Mouse (Mus musculus) midbrain, postnatal 0 days (tissue): Measurements from ENCODE around the gene Olfr675. TPM values are rescaled to one million over a fixed set of nuclear protein-coding genes. Genes with fewer than 3 reads are reported as not detected.
"Not testable (repeated sequence)": the region's sequence is repeated elsewhere in the genome, so short reads cannot be mapped to it uniquely, and the experiment has no call there.

Experiments
- ATAC-seq: fragments of 200-750 bp; cut with Nextera tagmentation; 2 replicates; pipeline ENCODE4 v1.8.0; 2017; ENCODE audit warnings: moderate number of reproducible peaks, mild to moderate bottlenecking, moderate TSS enrichment, moderate library complexity; ENCODE audit not compliant: low FRiP score
- DNase-seq: peaks from one replicate; pipeline ENCODE4 v3.0.0-alpha.2; 2015; ENCODE audit warnings: low spot score
- H3K27ac ChIP-seq: fragments of 300-500 bp; sonication (generic); 2 replicates; pipeline ENCODE4 v1.5.1; 2014; ENCODE audit warnings: low read depth, mild to moderate bottlenecking, low read length, mixed read lengths
- H3K27me3 ChIP-seq: fragments of 300-500 bp; sonication (generic); 2 replicates; pipeline ENCODE4 v1.6.1; 2014; ENCODE audit warnings: low read length, control low read depth, mixed read lengths; ENCODE audit not compliant: insufficient read depth
- H3K36me3 ChIP-seq: fragments of 300-500 bp; sonication (generic); 2 replicates; pipeline ENCODE4 v1.6.1; 2014; ENCODE audit warnings: low read length, control low read depth, mixed read lengths; ENCODE audit not compliant: insufficient read depth
- H3K4me1 ChIP-seq: fragments of 300-500 bp; sonication (generic); 2 replicates; pipeline ENCODE4 v1.6.1; 2014; ENCODE audit warnings: mild to moderate bottlenecking, control low read depth, antibody characterized with exemption, low read length, mixed read lengths; ENCODE audit not compliant: insufficient read depth
- H3K4me2 ChIP-seq: fragments of 300-500 bp; sonication (generic); 2 replicates; pipeline ENCODE4 v1.6.1; 2014; ENCODE audit warnings: low read depth, mild to moderate bottlenecking, low read length, mixed read lengths; ENCODE audit not compliant: poor library complexity, severe bottlenecking
- H3K4me3 ChIP-seq: fragments of 300-500 bp; sonication (generic); 2 replicates; pipeline ENCODE4 v1.5.1; 2014; ENCODE audit warnings: low read depth, mild to moderate bottlenecking, low read length, moderate library complexity
- H3K9ac ChIP-seq: fragments of 300-500 bp; sonication (generic); replicated peaks from 2 replicates; pipeline ENCODE4 v1.6.1; 2014; ENCODE audit warnings: mild to moderate bottlenecking, low read length, moderate library complexity, mixed read lengths; ENCODE audit not compliant: poor library complexity, severe bottlenecking
- H3K9me3 ChIP-seq: fragments of 300-500 bp; sonication (generic); 2 replicates; pipeline ENCODE4 v1.6.1; 2016; ENCODE audit warnings: low read length, control low read depth
- CTCF ChIP-seq: IDR thresholded peaks from 2 replicates; pipeline ENCODE4 v1.5.1; 2016; ENCODE audit warnings: antibody characterized with exemption, mild to moderate bottlenecking
- WGBS: fragments of 180-500 bp; shearing (Covaris S2); extraction: QIAGEN DNeasy Blood & Tissue Kit; methylation state at CpG from one replicate; pipeline ENCODE4 v1.1.7; 2014; 5-methylcytosine and 5-hydroxymethylcytosine counted together
- polyA plus RNA-seq: library from polyadenylated mRNA; unstranded; fragments of >200 nt; fragmentation: Nextera tagmentation; extraction: Ambion mirVana; gene quantifications from 2 replicates; pipeline ENCODE4 v1.2.1, GENCODE M21; 2015
- total RNA-seq: library from RNA; depleted of rRNA; stranded (reverse); fragments of >200 nt; gene quantifications from 2 replicates; pipeline ENCODE4 v1.2.3, GENCODE M21; 2014; rRNA removed

Gene Olfr675
- total and polyA plus RNA-seq, 2 experiments from 2014 or later = not detected

DNA sequence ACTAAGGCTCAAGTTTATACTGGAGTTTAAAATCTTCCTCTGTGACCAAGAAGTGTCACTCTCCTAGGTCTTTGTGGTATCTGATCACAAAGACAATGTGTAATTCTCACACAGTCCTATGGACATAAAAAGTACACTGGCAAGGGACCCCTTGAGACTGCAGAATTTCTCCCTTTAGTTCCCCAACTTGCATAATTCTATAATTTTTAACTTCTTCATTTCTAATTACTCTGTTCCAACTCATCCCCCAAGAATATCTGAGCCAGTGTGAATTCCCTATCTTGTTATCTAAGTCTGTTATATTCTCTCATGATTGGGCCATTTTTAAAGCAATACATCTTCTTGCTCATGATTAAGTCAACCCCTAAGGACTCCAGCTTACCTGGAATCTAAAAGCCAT lies 26.3 kb downstream of the Olfr675 start, which contains the start of gene Olfr672:
Gene Olfr672, minus strand, starts transcription at position 101 of the 400 bp plus-strand sequence.
- Histone ChIP-seq H3K36me3 (no peaks in the 10 kb centered on the region), H3K4me2 (no peak within 1 kb of the TSS), H3K9ac (no peak within 1 kb of the TSS), H3K4me3 (no peak within 1 kb of the TSS), H3K27me3 (no peaks in the 10 kb centered on the region), H3K9me3 (no peaks in the 10 kb centered on the region), H3K27ac (no peak within 1 kb of the TSS), H3K4me1 (no peaks in the 10 kb centered on the region)
- TF ChIP-seq CTCF = no peak
- DNase-seq = no peak
- ATAC-seq = no peak

- no peak for DNase-seq
- H3K36me3 ChIP-seq = no peaks in the 10 kb centered on the region
- H3K27ac ChIP-seq = no peak within 1 kb of the TSS
- H3K4me2 ChIP-seq = no peak within 1 kb of the TSS
- H3K27me3 ChIP-seq = no peaks in the 10 kb centered on the region
- no peak for ATAC-seq
- H3K4me1 ChIP-seq = no peaks in the 10 kb centered on the region
- no peak for TF ChIP-seq CTCF
- WGBS = 75% methylated on average over 1 of the region's 1 CpGs
- no peak within 1 kb of the TSS for H3K4me3 ChIP-seq
- no peak within 1 kb of the TSS for H3K9ac ChIP-seq
- H3K9me3 ChIP-seq = no peaks in the 10 kb centered on the region
Measured at GRCm38 (mm10) chr7:104979026-104979425, 49.2 kb downstream of the Olfr675 start, which contains the start of gene Olfr671. Gene Olfr671 (minus strand): TSS chr7:104979126.

DNA sequence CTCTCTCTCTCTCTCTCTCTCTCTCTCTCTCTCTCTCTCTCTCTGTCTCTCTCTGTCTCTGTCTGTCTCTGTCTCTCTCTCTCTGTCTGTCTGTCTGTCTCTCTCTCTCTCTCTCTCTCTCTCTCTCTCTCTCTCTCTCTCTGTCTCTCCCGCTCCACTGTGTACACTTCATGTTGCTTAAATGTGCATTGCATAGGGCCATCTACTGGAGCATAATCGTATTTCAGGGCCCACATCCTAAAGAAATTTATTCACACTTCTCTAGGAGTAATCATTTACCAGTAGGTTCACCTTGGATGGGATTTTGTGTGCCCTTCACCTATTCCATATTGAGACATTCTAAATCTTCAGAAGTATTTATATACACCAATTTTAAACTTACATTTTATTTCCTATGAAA lies 55.8 kb downstream of the Olfr675 start:
- not testable (repeated sequence) for H3K27ac ChIP-seq, DNase-seq, H3K9me3 ChIP-seq, H3K4me3 ChIP-seq, H3K4me2 ChIP-seq, H3K36me3 ChIP-seq, H3K27me3 ChIP-seq, H3K9ac ChIP-seq, H3K4me1 ChIP-seq, ATAC-seq
- peak; percentile 53 for TF ChIP-seq CTCF
- WGBS = 80% methylated on average over 2 of the region's 2 CpGs

Other genes starting within 250 kb of the Olfr675 start
- gene Usp17lb, start 185.9 kb downstream of the Olfr675 start, total RNA-seq = not detected in 2 replicates
- not detected in 2 replicates for gene Usp17lb, start 185.9 kb downstream of the Olfr675 start, polyA plus RNA-seq
- not detected in 2 replicates for gene Usp17la, start 171.5 kb downstream of the Olfr675 start, total RNA-seq
- gene Usp17la, start 171.5 kb downstream of the Olfr675 start, polyA plus RNA-seq = not detected in 2 replicates
- not detected in 2 replicates for gene Olfr665, start 150.4 kb downstream of the Olfr675 start, total RNA-seq
- gene Olfr665, start 150.4 kb downstream of the Olfr675 start, polyA plus RNA-seq = not detected in 2 replicates
- gene Olfr666, start 132.5 kb downstream of the Olfr675 start, total RNA-seq = not detected in 2 replicates
- gene Olfr666, start 132.5 kb downstream of the Olfr675 start, polyA plus RNA-seq = not detected in 2 replicates
- not detected in 2 replicates for gene Olfr667, start 107.0 kb downstream of the Olfr675 start, total RNA-seq
- gene Olfr667, start 107.0 kb downstream of the Olfr675 start, polyA plus RNA-seq = not detected in 2 replicates
- gene Olfr668, start 100.4 kb downstream of the Olfr675 start, total RNA-seq = not detected in 2 replicates
- not detected in 2 replicates for gene Olfr668, start 100.4 kb downstream of the Olfr675 start, polyA plus RNA-seq
- gene Olfr669, start 94.2 kb downstream of the Olfr675 start, total RNA-seq = not detected in 2 replicates
- gene Olfr669, start 94.2 kb downstream of the Olfr675 start, polyA plus RNA-seq = not detected in 2 replicates
- gene Olfr670, start 65.8 kb downstream of the Olfr675 start, total RNA-seq = not detected in 2 replicates
- gene Olfr670, start 65.8 kb downstream of the Olfr675 start, polyA plus RNA-seq = not detected in 2 replicates
- not detected in 2 replicates for gene Olfr671, start 49.3 kb downstream of the Olfr675 start, total RNA-seq
- gene Olfr671, start 49.3 kb downstream of the Olfr675 start, polyA plus RNA-seq = not detected in 2 replicates
- not detected in 2 replicates for gene Olfr672, start 26.4 kb downstream of the Olfr675 start, total RNA-seq
- not detected in 2 replicates for gene Olfr672, start 26.4 kb downstream of the Olfr675 start, polyA plus RNA-seq
- not detected in 2 replicates for gene Olfr676, start 4.2 kb upstream of the Olfr675 start, total RNA-seq
- not detected in 2 replicates for gene Olfr676, start 4.2 kb upstream of the Olfr675 start, polyA plus RNA-seq
- gene Olfr677, start 22.9 kb upstream of the Olfr675 start, total RNA-seq = not detected in 2 replicates
- not detected in 2 replicates for gene Olfr677, start 22.9 kb upstream of the Olfr675 start, polyA plus RNA-seq
- not detected in 2 replicates for gene Olfr678, start 36.0 kb upstream of the Olfr675 start, total RNA-seq
- not detected in 2 replicates for gene Olfr678, start 36.0 kb upstream of the Olfr675 start, polyA plus RNA-seq
- gene Olfr679, start 52.7 kb upstream of the Olfr675 start, total RNA-seq = not detected in 2 replicates
- not detected in 2 replicates for gene Olfr679, start 52.7 kb upstream of the Olfr675 start, polyA plus RNA-seq
- not detected in 2 replicates for gene Olfr680-ps1, start 64.4 kb upstream of the Olfr675 start, total RNA-seq
- not detected in 2 replicates for gene Olfr680-ps1, start 64.4 kb upstream of the Olfr675 start, polyA plus RNA-seq
- not detected in 2 replicates for gene Olfr681, start 88.4 kb upstream of the Olfr675 start, total RNA-seq
- gene Olfr681, start 88.4 kb upstream of the Olfr675 start, polyA plus RNA-seq = not detected in 2 replicates
- not detected in 2 replicates for gene Olfr683, start 118.6 kb upstream of the Olfr675 start, total RNA-seq
- not detected in 2 replicates for gene Olfr683, start 118.6 kb upstream of the Olfr675 start, polyA plus RNA-seq
- gene Olfr684, start 135.2 kb upstream of the Olfr675 start, total RNA-seq = not detected in 2 replicates
- gene Olfr684, start 135.2 kb upstream of the Olfr675 start, polyA plus RNA-seq = not detected in 2 replicates
- not detected in 2 replicates for gene Olfr685, start 157.6 kb upstream of the Olfr675 start, total RNA-seq
- not detected in 2 replicates for gene Olfr685, start 157.6 kb upstream of the Olfr675 start, polyA plus RNA-seq
- gene Olfr686, start 179.0 kb upstream of the Olfr675 start, total RNA-seq = not detected in 2 replicates
- gene Olfr686, start 179.0 kb upstream of the Olfr675 start, polyA plus RNA-seq = not detected in 2 replicates